Mouse (Mus musculus): Measurements from ENCODE around the gene Klhl20. TPM values are rescaled to one million over a fixed set of nuclear protein-coding genes. Genes with fewer than 3 reads are reported as not detected.
A peak's percentile ranks its signal among the peaks of the same experiment; 100 is the strongest.
"Not testable (repeated sequence)": the region's sequence is repeated elsewhere in the genome, so short reads cannot be mapped to it uniquely, and the experiment has no call there.

The Klhl20 gene
- polyA plus RNA-seq (2016; fragmentation: Nextera tagmentation; extraction: Ambion mirVana): 16.4 and 16.7 TPM in 2 replicates

DNA sequence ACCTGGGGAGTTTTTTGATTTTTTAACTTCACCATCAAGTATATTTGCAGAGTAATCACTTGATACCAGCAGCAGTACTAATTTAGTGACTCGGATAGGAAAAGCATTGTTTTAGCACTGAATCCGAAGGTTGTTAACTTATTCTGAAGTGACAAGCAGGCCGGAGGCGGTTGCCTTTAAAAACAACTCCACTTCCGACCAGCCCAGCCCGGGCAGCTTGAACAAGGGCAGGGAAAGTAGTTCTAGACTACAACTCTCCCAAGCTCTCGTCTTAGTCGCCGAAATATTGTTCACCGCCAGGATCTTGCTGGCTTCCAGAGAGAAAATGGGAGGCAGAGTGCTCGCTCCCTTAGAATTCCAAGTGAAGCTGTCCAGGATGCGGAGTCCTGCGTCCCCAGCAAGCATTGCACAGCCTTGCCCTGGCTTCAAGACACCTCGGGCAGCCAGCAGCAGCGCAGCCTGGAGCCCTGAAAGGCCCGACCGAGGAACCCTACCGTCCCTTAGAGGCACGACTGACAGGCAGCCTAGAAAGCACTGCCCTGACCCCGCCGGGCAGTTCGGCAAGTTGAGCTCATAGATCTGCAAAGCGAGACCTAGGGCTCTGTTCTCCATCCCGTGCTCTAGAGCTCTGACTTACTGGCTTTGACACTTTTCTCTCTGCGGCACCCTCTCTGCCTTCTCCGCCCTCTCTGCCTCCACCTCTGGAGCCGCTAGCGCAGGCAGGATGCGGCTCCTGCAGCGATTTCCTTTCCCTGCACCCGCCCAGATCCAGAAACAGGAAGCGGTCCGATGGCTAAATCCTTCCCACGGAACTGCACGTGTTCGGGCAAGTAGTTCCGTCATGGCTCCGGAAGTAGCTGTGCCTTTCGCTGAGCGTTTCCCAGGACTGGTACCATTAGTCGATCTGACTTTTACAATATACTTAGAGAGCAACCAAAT is at the start of gene Klhl20:
Gene Klhl20, minus strand, starts transcription at position 786 of the 939 bp plus-strand sequence.
- 3% methylated on average over 41 of the region's 41 CpGs for WGBS
- no peaks in the 10 kb centered on the region for H3K27me3 ChIP-seq (replicated peaks; ENCODE audit: low read depth, poor library complexity, severe bottlenecking)
- H3K9me3 ChIP-seq: no peaks in the 10 kb centered on the region
- peaks cover 14% of the 10 kb centered on the region for H3K4me1 ChIP-seq
- peaks cover 17% of the 10 kb centered on the region for H3K36me3 ChIP-seq (replicated peaks)
- H3K27ac ChIP-seq (replicated peaks): peak within 1 kb of the TSS; percentile 82
- DNase-seq (ENCODE audit: low spot score): peak; percentile 93
- peak within 1 kb of the TSS; percentile 93 for H3K4me3 ChIP-seq

DNA sequence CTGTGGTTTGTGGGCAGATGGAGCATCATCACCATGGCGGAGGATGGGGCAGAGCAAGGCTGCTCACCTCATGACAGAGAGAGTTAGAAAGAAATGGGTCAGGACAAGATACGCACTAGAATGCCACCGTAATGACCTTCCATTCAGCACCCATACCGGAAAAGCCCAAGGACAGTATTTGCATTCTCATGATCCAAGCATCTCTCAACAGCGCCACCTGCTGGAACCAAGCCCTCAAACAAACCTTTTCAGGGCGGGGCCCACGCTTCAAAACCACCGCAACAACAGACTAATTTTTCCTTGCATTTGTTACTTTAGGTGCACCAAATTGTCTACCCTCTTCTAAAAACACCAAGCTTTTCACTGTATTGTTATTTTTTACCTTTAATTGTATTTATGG is 49.4 kb upstream of the Klhl20 start:
- H3K36me3 ChIP-seq (replicated peaks): no peaks in the 10 kb centered on the region
- 52% methylated on average over 8 of the region's 8 CpGs for WGBS
- H3K9me3 ChIP-seq: peaks cover 6% of the 10 kb centered on the region; the same call in 1 of the 2 replicates
- no peaks in the 10 kb centered on the region for H3K27me3 ChIP-seq (replicated peaks; ENCODE audit: low read depth, poor library complexity, severe bottlenecking)
- no peak overlapping the region for H3K27ac ChIP-seq (replicated peaks)
- peak; percentile 68 for DNase-seq (ENCODE audit: low spot score)
- peaks cover 12% of the 10 kb centered on the region for H3K4me1 ChIP-seq
- no peak overlapping the region for H3K4me3 ChIP-seq

DNA sequence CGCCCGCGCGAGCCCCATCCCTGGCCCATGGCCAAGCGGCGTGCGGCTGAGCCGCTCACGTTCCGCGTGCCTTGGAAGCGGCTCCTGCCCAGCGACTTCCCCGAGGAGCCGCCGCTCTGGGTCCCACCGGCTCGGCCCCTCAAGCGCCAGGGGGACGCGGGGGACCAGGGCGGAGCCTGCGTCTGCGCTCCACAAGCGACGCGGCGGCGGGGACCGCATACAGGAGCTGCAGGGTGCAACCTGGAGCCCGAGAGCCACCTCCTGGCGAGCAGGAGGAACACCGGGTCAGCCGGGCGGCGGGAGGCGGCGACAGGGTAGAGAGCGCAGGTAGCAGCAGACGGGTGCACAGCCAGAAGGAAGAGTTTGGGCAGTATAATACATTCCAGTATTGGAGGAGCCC is 39.3 kb upstream of the Klhl20 start:
- WGBS: 1% methylated on average over 40 of the region's 40 CpGs
- no peaks in the 10 kb centered on the region for H3K9me3 ChIP-seq
- peaks cover 3% of the 10 kb centered on the region; the same call in 1 of the 2 replicates for H3K4me1 ChIP-seq
- peak overlapping the region; percentile 61 for H3K4me3 ChIP-seq
- peak; percentile 88 for DNase-seq (ENCODE audit: low spot score)
- peaks cover 53% of the 10 kb centered on the region for H3K27me3 ChIP-seq (replicated peaks; ENCODE audit: low read depth, poor library complexity, severe bottlenecking)
- no peaks in the 10 kb centered on the region for H3K36me3 ChIP-seq (replicated peaks)
- peak overlapping the region; percentile 59 for H3K27ac ChIP-seq (replicated peaks)

DNA sequence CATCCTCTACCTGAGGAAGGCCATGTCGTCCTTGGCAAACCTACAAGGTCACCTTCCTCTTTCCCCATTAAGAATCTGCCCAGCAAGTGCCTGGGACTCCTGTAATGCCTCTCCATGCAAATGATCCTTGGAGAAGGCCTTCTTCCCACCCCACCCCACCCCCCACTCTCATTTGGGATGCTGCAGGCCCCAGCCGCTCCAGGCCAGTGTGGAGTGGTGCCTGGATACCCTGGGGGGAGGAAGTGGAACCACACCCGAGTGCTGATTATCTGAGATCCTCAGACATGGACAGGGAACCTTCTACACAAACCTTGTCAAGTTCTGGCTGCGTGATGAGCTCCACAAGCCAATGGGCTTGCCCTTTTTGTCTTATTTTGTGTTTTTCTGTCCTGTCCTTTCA is 29.0 kb upstream of the Klhl20 start:
- no peaks in the 10 kb centered on the region for H3K9me3 ChIP-seq
- no peaks in the 10 kb centered on the region for H3K36me3 ChIP-seq (replicated peaks)
- WGBS: 60% methylated on average over 4 of the region's 4 CpGs
- no peaks in the 10 kb centered on the region for H3K4me1 ChIP-seq
- no peak overlapping the region for H3K4me3 ChIP-seq
- DNase-seq (ENCODE audit: low spot score): no peak
- no peaks in the 10 kb centered on the region for H3K27me3 ChIP-seq (replicated peaks; ENCODE audit: low read depth, poor library complexity, severe bottlenecking)
- no peak overlapping the region for H3K27ac ChIP-seq (replicated peaks)

DNA sequence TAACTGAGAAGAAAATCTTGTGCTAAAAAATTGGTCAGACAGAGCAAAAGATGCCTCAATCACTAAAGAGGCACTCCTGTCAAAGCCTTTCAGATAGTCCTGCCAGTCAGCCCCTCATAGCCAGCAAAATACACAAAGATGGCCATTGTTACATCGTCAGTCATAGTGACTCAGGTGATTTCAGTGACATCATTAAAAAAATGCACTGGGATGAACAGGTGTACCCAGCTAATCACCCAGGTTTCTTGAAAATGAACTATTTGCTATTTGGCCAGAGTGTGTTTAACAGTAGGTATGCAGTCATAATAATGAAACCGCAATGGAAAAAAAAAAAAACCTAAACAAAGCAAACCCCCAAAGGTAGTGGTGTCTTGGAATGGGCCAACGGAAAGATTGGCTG is 27.9 kb upstream of the Klhl20 start, which contains the start of gene Tex50:
Gene Tex50, minus strand, starts transcription at position 101 of the 400 bp plus-strand sequence.
- WGBS: 91% methylated on average over 3 of the region's 3 CpGs
- DNase-seq (ENCODE audit: low spot score): no peak
- H3K9me3 ChIP-seq: no peaks in the 10 kb centered on the region

DNA sequence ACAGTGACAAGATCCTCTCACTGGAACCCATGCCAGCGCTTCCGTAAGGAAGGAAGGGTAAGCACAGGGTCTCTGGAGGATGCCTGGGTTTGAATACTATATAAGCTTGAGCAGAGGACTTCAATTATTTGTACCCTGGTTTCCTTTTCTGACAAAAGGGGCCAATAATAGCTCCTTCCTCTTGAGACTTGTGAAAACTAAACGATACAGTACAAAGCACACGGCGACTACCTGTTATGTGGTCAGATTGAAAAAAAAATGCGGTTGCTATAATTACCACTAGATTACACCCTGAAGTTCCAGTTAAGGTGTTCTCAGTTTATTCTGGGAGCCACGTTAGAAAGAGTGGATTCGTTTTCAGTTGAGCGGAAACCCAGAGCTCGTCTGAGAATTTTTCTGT is 25.2 kb upstream of the Klhl20 start:
- Histone ChIP-seq H3K27me3 (replicated peaks; ENCODE audit: low read depth, poor library complexity, severe bottlenecking) (no peaks in the 10 kb centered on the region), H3K4me3 (no peak overlapping the region), H3K4me1 (no peaks in the 10 kb centered on the region), H3K27ac (replicated peaks) (no peak overlapping the region), H3K9me3 (no peaks in the 10 kb centered on the region), H3K36me3 (replicated peaks) (no peaks in the 10 kb centered on the region)
- DNase-seq (ENCODE audit: low spot score): no peak
- 91% methylated on average over 10 of the region's 10 CpGs for WGBS

More for the DNA sequence above, 27.9 kb upstream of the Klhl20 start, which contains the start of gene Tex50:
- H3K36me3 ChIP-seq (replicated peaks): no peaks in the 10 kb centered on the region
- H3K27me3 ChIP-seq (replicated peaks; ENCODE audit: low read depth, poor library complexity, severe bottlenecking): no peaks in the 10 kb centered on the region
- H3K27ac ChIP-seq (replicated peaks): no peak within 1 kb of the TSS
- no peak within 1 kb of the TSS for H3K4me3 ChIP-seq
- no peaks in the 10 kb centered on the region for H3K4me1 ChIP-seq

DNA sequence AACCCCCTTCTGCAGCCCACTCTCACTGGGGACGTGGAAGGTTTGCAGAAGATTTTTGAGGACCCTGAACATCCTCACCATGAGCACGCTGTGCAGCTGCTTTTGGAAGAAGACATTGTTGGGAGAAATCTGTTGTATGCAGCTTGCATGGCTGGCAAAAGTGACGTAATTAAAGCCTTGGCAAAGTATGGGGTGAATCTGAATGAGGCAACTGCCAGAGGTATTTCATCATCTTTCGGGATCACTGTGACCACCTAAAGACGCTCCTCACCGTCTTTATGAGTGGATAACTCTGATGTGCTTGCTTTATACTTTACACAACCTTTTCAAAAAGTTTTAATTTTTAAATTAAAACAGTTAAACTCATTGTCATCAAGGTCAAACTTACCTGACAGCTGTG is 19.8 kb upstream of the Klhl20 start:
- Histone ChIP-seq H3K27me3 (replicated peaks; ENCODE audit: low read depth, poor library complexity, severe bottlenecking) (no peaks in the 10 kb centered on the region), H3K4me1 (no peaks in the 10 kb centered on the region), H3K27ac (replicated peaks) (no peak overlapping the region), H3K9me3 (no peaks in the 10 kb centered on the region), H3K36me3 (replicated peaks) (no peaks in the 10 kb centered on the region), H3K4me3 (no peak overlapping the region)
- DNase-seq (ENCODE audit: low spot score): no peak
- WGBS: 82% methylated on average over 6 of the region's 6 CpGs

DNA sequence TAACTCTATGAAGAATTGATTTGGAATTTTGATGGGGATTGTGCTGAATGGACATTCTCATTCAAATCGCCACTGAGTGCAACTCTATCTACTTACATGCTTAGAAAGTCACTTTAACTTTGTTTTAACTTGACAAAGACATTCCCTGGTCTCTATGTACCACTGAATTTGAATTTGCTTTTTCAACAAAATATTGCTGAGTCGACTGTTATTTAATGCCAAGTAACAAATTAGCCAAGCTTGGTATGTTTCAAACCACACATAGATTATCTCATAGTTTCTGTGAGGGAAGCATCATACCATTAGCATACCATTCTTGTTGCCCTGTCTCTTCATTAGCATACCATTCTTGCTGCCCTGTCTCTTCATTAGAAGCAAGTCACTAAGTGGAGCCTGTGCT is 16.6 kb upstream of the Klhl20 start:
- WGBS: 83% methylated on average over 2 of the region's 2 CpGs
- no peaks in the 10 kb centered on the region for H3K27me3 ChIP-seq (replicated peaks; ENCODE audit: low read depth, poor library complexity, severe bottlenecking)
- H3K9me3 ChIP-seq: no peaks in the 10 kb centered on the region
- DNase-seq (ENCODE audit: low spot score): no peak
- no peaks in the 10 kb centered on the region for H3K36me3 ChIP-seq (replicated peaks)
- H3K27ac ChIP-seq (replicated peaks): no peak overlapping the region
- H3K4me3 ChIP-seq: no peak overlapping the region
- H3K4me1 ChIP-seq: peaks cover under 1% of the 10 kb centered on the region

DNA sequence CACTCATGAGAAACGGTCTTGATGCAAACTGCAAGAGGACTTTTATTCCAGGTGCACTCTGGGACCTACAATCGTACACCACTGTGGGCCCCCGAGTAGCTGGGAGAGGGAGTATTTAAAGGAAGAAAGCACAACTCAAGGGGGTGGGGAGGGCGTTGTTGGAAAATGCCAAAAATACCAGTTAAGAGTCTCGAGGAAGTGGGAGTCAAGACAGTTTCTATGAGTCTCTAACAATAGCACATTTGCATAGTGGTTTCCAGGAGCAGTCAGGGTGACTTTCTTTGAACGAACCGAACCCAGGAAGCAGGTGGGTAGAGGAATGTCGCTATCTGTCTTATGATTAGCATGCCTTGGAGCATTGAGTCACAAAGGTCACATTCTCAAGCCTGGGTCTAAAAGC is 14.3 kb upstream of the Klhl20 start:
- H3K9me3 ChIP-seq; H3K27me3 ChIP-seq (replicated peaks; ENCODE audit: low read depth, poor library complexity, severe bottlenecking); DNase-seq (ENCODE audit: low spot score); H3K4me3 ChIP-seq; H3K36me3 ChIP-seq (replicated peaks); H3K27ac ChIP-seq (replicated peaks); H3K4me1 ChIP-seq: not testable (repeated sequence)
- 84% methylated on average over 8 of the region's 8 CpGs for WGBS

DNA sequence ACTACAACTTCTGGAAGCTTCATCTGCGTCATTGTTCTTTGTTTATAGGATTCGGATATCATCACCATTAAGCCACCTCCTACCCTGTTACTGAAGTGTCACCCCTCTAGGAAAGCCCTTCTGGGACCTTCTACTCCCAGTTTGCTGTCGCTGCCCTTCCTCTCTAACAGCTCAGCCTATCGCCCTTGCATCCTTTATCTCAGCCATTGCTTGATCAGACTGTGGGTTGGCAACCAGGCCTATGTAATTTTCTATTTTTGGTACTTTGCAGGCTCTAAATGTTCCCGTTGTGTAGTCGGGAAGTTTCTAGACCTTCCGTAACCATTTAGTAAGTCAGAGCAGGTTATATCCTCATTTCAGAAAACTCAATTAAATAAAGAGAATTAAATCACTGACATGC is 11.9 kb upstream of the Klhl20 start:
- Histone ChIP-seq H3K27ac (replicated peaks) (no peak overlapping the region), H3K36me3 (replicated peaks) (no peaks in the 10 kb centered on the region), H3K27me3 (replicated peaks; ENCODE audit: low read depth, poor library complexity, severe bottlenecking) (peaks cover 7% of the 10 kb centered on the region; the same call in 1 of the 2 replicates), H3K4me3 (peak overlapping the region; percentile 60), H3K4me1 (peaks cover 7% of the 10 kb centered on the region), H3K9me3 (no peaks in the 10 kb centered on the region)
- 90% methylated on average over 7 of the region's 7 CpGs for WGBS
- DNase-seq (ENCODE audit: low spot score): no peak

DNA sequence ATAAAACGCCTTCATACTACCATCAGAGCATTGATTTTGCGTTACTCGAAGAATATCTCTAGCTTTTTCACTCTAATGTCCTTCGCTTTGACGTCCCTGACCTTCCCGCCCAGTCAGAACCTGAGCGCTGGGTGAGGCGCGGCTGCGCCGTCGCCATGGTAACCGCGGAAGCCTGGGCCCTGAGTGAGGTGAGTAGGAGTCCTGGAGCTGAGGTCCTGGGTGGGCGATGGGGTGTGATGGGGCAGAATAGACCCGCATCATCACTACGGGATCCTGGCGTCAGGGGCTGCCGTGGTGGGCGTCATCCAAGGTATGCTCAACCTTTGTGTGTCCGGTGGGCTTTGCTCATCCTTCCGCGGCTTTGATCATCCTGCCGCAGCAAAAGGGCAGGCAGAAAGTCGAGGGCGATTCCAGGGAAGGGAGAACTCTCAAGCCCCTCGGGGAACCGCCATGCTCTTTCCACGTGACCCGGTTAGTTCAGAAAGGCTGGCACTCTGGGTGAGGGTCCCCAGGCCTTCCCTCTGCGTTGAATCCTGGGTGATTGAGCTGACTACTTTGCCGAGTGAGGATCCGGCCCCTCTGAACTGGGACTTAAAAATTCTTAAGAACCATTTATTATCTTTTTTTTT is 11.3 kb upstream of the Klhl20 start, which contains the start of gene Ankrd45:
Gene Ankrd45, plus strand, starts transcription at position 161 of the 629 bp plus-strand sequence.
- Histone ChIP-seq H3K9me3 (no peaks in the 10 kb centered on the region), H3K27me3 (replicated peaks; ENCODE audit: low read depth, poor library complexity, severe bottlenecking) (peaks cover 7% of the 10 kb centered on the region; the same call in 1 of the 2 replicates), H3K4me1 (peaks cover 7% of the 10 kb centered on the region), H3K4me3 (peak within 1 kb of the TSS; percentile 60), H3K36me3 (replicated peaks) (no peaks in the 10 kb centered on the region), H3K27ac (replicated peaks) (peak within 1 kb of the TSS; percentile 65)
- WGBS: 5% methylated on average over 33 of the region's 33 CpGs
- peak; percentile 85 for DNase-seq (ENCODE audit: low spot score)

DNA sequence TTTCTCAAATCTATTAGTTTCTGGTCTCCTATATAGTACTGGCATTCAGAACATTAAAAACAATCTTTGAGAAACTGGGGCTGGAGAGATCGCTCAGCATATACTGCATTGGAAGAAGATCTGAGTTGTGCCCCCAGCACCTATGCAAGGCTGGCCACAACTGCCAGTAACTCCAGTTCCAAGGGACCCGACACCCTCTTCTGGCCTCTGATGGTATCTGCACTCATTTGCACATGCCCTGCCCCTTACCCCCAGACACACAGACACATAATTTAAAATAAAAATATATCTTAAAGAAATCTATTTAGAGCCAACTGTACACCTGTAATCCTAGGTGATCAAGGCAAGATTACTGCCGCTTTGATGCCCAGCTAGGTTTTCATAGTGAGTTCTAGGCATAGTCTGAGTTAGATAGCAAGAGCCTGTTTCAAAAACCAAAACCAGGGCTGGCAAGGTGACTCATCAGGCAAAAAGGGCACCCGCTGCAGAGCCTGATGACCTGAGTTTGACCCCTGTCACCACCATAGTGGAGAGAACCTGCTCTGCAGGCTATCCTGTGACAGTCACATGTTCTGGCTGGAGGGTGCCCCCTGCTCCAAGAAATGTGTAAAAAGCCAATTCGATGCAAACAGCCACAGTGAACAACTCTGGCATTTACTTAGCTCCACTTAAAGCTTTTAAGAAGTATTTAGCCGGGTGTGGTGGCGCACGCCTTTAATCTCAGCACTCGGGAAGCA is 8.9 kb upstream of the Klhl20 start:
- peak; percentile 24 for DNase-seq (ENCODE audit: low spot score)
- Histone ChIP-seq H3K4me1 (peaks cover 7% of the 10 kb centered on the region), H3K27me3 (replicated peaks; ENCODE audit: low read depth, poor library complexity, severe bottlenecking) (peaks cover 7% of the 10 kb centered on the region; the same call in 1 of the 2 replicates), H3K36me3 (replicated peaks) (no peaks in the 10 kb centered on the region), H3K4me3 (no peak overlapping the region), H3K27ac (replicated peaks) (no peak overlapping the region), H3K9me3 (no peaks in the 10 kb centered on the region)
- 81% methylated on average over 9 of the region's 9 CpGs for WGBS
